In genomic region chr1:130796967-130797684, GRCm38 (mm10) we compare ENCODE assay signal across 9 mouse cellular contexts. TPM values are rescaled to one million over a fixed set of nuclear protein-coding genes. Genes with fewer than 3 reads are reported as not detected.
DNase-seq lines count a peak whose midpoint lies in the region; ATAC-seq and TF ChIP-seq lines count a peak whose summit lies in the region.
"Had no signal": no experiment of that assay in that cellular context is flagged by ENCODE, and none has a peak within 500 bp of the region (broad histone marks: within the 10 kb centered on the region; RNA-seq: fewer than 3 reads in every experiment).

No protein-coding gene starts in this region.

- no peaks in the 10 kb centered on the region for H3K4me1 ChIP-seq in forebrain, embryonic 13.5 days
- H3K4me1 ChIP-seq in forebrain, embryonic 12.5 days: no peaks in the 10 kb centered on the region
- H3K4me1 ChIP-seq in kidney, adult 2 months (ENCODE audit: control insufficient read depth, insufficient read depth, low read length): peaks cover 14% of the 10 kb centered on the region; the same call in 1 of the 2 replicates
- no peaks in the 10 kb centered on the region for H3K4me1 ChIP-seq in liver, embryonic 14.5 days (replicated peaks; ENCODE audit: control insufficient read depth in 2 of 2, insufficient read depth in 2 of 2, low read length in 1 of 2)

- no peak overlapping the region for H3K4me3 ChIP-seq in forebrain, embryonic 13.5 days
- no peak overlapping the region for H3K4me3 ChIP-seq in forebrain, embryonic 12.5 days (replicated peaks)
- no peak overlapping the region for H3K4me3 ChIP-seq in kidney, adult 2 months (ENCODE audit: insufficient read depth, low read depth, low read length)
- H3K4me3 ChIP-seq in liver, embryonic 14.5 days (ENCODE audit: insufficient read depth in 1 of 2, low read depth in 2 of 2, low read length in 2 of 2): no peak overlapping the region

- peaks cover 1% of the 10 kb centered on the region for H3K9me3 ChIP-seq in forebrain, embryonic 13.5 days (replicated peaks)
- H3K9me3 ChIP-seq in forebrain, embryonic 12.5 days: 0 out of 2 replicates have a peak, but pooled peaks cover 2% of the 10 kb centered on the region
- H3K9me3 ChIP-seq in liver, embryonic 14.5 days (ENCODE audit: control insufficient read depth, low read length): no peaks in the 10 kb centered on the region

- H3K27ac ChIP-seq in forebrain, embryonic 13.5 days: no peak overlapping the region
- no peak overlapping the region for H3K27ac ChIP-seq in forebrain, embryonic 12.5 days
- H3K27ac ChIP-seq in kidney, adult 2 months (ENCODE audit: insufficient read depth, low read depth, low read length): peak overlapping the region; percentile 4; the same call in 1 of the 2 replicates
- H3K27ac ChIP-seq in liver, embryonic 14.5 days: no peak overlapping the region

- ATAC-seq in forebrain, embryonic 13.5 days: peak; percentile 27; the same call in 1 of the 2 replicates
- no peak for ATAC-seq in forebrain, embryonic 12.5 days (ENCODE audit: low FRiP score)
- ATAC-seq in liver, embryonic 14.5 days (ENCODE audit: insufficient read depth): no peak

- peak; percentile 38 for TF ChIP-seq CTCF in kidney, adult 2 months (conservative IDR thresholded peaks at IDR 0.05; ENCODE audit: insufficient read depth, insufficient read length, low read depth, low read length)
- TF ChIP-seq CTCF in liver, embryonic 14.5 days (IDR thresholded peaks at IDR 0.05; ENCODE audit: low read depth): peak; percentile 65

- peak; percentile 56 for DNase-seq in urinary bladder, postnatal 25 days (ENCODE audit: low spot score)
- DNase-seq in urinary bladder, adult 2 months (ENCODE audit: low spot score): no peak
- peak; percentile 67 for DNase-seq in embryo, embryonic 10.5 days (ENCODE audit: low spot score)
- peak; percentile 86 for DNase-seq in kidney, adult 2 months
- peak in 1 of 3 experiments; percentile 20 for DNase-seq in liver, embryonic 14.5 days (ENCODE audit: low read depth in 3 of 3, low spot score in 3 of 3)
- DNase-seq in right cerebral cortex, postnatal 25 days: peak; percentile 28

- no peaks in the 10 kb centered on the region for H3K27me3 ChIP-seq in forebrain, embryonic 13.5 days
- H3K27me3 ChIP-seq in forebrain, embryonic 12.5 days: no peaks in the 10 kb centered on the region
- H3K27me3 ChIP-seq in kidney, adult 2 months (replicated peaks; ENCODE audit: control insufficient read depth, insufficient read depth, low read length): no peaks in the 10 kb centered on the region
- no peaks in the 10 kb centered on the region for H3K27me3 ChIP-seq in liver, embryonic 14.5 days (ENCODE audit: control insufficient read depth, insufficient read depth, low read length)

- no peak overlapping the region for H3K4me2 ChIP-seq in forebrain, embryonic 13.5 days
- H3K4me2 ChIP-seq in forebrain, embryonic 12.5 days: no peak overlapping the region
- H3K4me2 ChIP-seq in liver, embryonic 14.5 days (ENCODE audit: low read depth): no peak overlapping the region

- no peak overlapping the region for H3K9ac ChIP-seq in forebrain, embryonic 13.5 days
- no peak overlapping the region for H3K9ac ChIP-seq in forebrain, embryonic 12.5 days
- H3K9ac ChIP-seq in liver, embryonic 14.5 days (replicated peaks): no peak overlapping the region

- 87% methylated on average over 8 of the region's 8 CpGs for WGBS in forebrain, embryonic 13.5 days
- 81% methylated on average over 8 of the region's 8 CpGs for WGBS in forebrain, embryonic 12.5 days
- 74% methylated on average over 8 of the region's 8 CpGs for WGBS in kidney, adult 2 months
- WGBS in liver, embryonic 14.5 days (ENCODE audit: insufficient replicate concordance): 52% methylated on average over 8 of the region's 8 CpGs

- no peaks in the 10 kb centered on the region for H3K36me3 ChIP-seq in forebrain, embryonic 13.5 days (ENCODE audit: poor library complexity, severe bottlenecking)
- H3K36me3 ChIP-seq in forebrain, embryonic 12.5 days (replicated peaks): no peaks in the 10 kb centered on the region
- no peaks in the 10 kb centered on the region for H3K36me3 ChIP-seq in kidney, adult 2 months (ENCODE audit: control insufficient read depth, insufficient read depth, low read length)
- H3K36me3 ChIP-seq in liver, embryonic 14.5 days (replicated peaks; ENCODE audit: control insufficient read depth, insufficient read depth, low read depth): no peaks in the 10 kb centered on the region

- no peak for TF ChIP-seq POLR2A in kidney, adult 2 months (IDR thresholded peaks at IDR 0.05; ENCODE audit: low read depth, low read length)

- TF ChIP-seq EP300 in liver, embryonic 14.5 days (IDR thresholded peaks at IDR 0.05; ENCODE audit: low read depth): no peak

RNA-seq across cellular contexts. Expression of gene Fcamr, which starts 3.6 kb away (rescaled TPM):
- polyA plus RNA-seq in forebrain, embryonic 13.5 days (2015; fragmentation: Nextera tagmentation; extraction: Ambion mirVana): not detected in 2 replicates
- not detected in 2 replicates for polyA plus RNA-seq in forebrain, embryonic 12.5 days (2016; fragmentation: Nextera tagmentation; extraction: Ambion mirVana)
- polyA plus RNA-seq in urinary bladder, adult 2 months (2012; rRNA removed): 6.0 and 8.3 TPM in 2 replicates
- 4.0 and 4.2 TPM in 2 replicates for polyA plus RNA-seq in kidney, adult 2 months (2012; rRNA removed)
- not detected in 2 replicates for polyA plus RNA-seq in liver, embryonic 14.5 days (2012; rRNA removed)
- polyA plus RNA-seq in liver, embryonic 14.5 days (2014; fragmentation: Nextera tagmentation; extraction: Ambion mirVana): not detected in 2 replicates
- polyA plus RNA-seq: heart, embryonic 16.5 days had no signal

RNA-seq across cellular contexts. Expression of gene Pigr, which starts 29.4 kb away (rescaled TPM):
- polyA plus RNA-seq in forebrain, embryonic 13.5 days (2015; fragmentation: Nextera tagmentation; extraction: Ambion mirVana): not detected in 2 replicates
- not detected in 2 replicates for polyA plus RNA-seq in forebrain, embryonic 12.5 days (2016; fragmentation: Nextera tagmentation; extraction: Ambion mirVana)
- 5.1 and 5.5 TPM in 2 replicates for polyA plus RNA-seq in urinary bladder, adult 2 months (2012; rRNA removed)
- 16.9 and 26.4 TPM in 2 replicates for polyA plus RNA-seq in kidney, adult 2 months (2012; rRNA removed)
- polyA plus RNA-seq in liver, embryonic 14.5 days (2012; rRNA removed): 0.13 and 0.21 TPM in 2 replicates
- 0.14 and 0.19 TPM in 2 replicates for polyA plus RNA-seq in liver, embryonic 14.5 days (2014; fragmentation: Nextera tagmentation; extraction: Ambion mirVana)
